Comparison of ENCODE assay signal across 25 mouse cellular contexts in the genomic region with DNA sequence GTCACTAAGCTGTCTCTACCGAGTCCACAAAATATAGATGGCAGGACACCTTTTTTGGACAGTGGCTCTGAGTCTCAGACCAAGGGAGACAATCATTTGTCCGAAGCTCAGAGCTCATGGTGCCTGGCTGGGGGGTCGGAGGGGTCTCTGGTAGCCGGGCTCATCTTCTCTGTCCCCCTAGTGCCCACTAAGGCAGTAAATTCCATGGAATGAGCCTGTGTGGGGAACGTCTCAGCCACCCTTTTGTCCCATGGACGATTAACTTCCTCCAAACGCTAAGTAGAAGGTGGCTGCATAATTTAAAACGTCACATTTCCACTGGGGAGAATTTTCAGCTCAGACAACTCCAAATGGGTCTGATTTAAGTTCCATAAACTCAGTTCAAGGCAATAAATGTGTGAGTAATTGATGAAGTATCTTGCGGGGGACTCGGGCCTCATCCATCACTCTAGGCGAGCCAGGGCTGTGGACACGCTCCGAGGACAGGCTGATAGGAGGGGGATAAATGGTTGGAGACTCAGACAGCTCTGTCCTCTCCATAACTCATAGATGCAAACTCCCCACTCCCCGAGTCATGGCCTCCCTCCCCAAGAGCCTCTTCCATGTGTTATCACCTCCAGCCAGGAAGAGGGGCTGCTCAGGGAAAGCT.
DNase-seq lines count a peak whose midpoint lies in the region; ATAC-seq and TF ChIP-seq lines count a peak whose summit lies in the region.
"Had no signal": no experiment of that assay in that cellular context is flagged by ENCODE, and none has a peak within 500 bp of the region (broad histone marks: within the 10 kb centered on the region; RNA-seq: fewer than 3 reads in every experiment).

No protein-coding gene starts in this region.

- 72% methylated on average over 14 of the region's 14 CpGs for WGBS in hindbrain, embryonic 15.5 days
- 72% methylated on average over 14 of the region's 14 CpGs for WGBS in hindbrain, embryonic 12.5 days
- WGBS in kidney, postnatal 0 days, result 19% methylated on average over 14 of the region's 14 CpGs
- 43% methylated on average over 14 of the region's 14 CpGs for WGBS in neural tube, embryonic 14.5 days

- no peaks in the 10 kb centered on the region for H3K27me3 ChIP-seq in hindbrain, embryonic 15.5 days
- no peaks in the 10 kb centered on the region for H3K27me3 ChIP-seq in hindbrain, embryonic 12.5 days
- no peaks in the 10 kb centered on the region for H3K27me3 ChIP-seq in kidney, postnatal 0 days (ENCODE audit: insufficient read depth, low read length)
- H3K27me3 ChIP-seq in neural tube, embryonic 14.5 days (ENCODE audit: control insufficient read depth, insufficient read depth, low read length), result no peaks in the 10 kb centered on the region
- H3K27me3 ChIP-seq: forebrain, embryonic 12.5 days; limb, embryonic 13.5 days; midbrain, embryonic 12.5 days; Patski had no signal

- no peaks in the 10 kb centered on the region for H3K9me3 ChIP-seq in hindbrain, embryonic 15.5 days
- no peaks in the 10 kb centered on the region for H3K9me3 ChIP-seq in hindbrain, embryonic 12.5 days (replicated peaks)
- no peaks in the 10 kb centered on the region for H3K9me3 ChIP-seq in kidney, postnatal 0 days (replicated peaks; ENCODE audit: low read length)
- H3K9me3 ChIP-seq in neural tube, embryonic 14.5 days (ENCODE audit: control insufficient read depth, low read length), result no peaks in the 10 kb centered on the region
- H3K9me3 ChIP-seq: forebrain, embryonic 12.5 days; limb, embryonic 13.5 days; midbrain, embryonic 12.5 days had no signal

- no peak for TF ChIP-seq CTCF in kidney, postnatal 0 days (IDR thresholded peaks at IDR 0.05; ENCODE audit: low read depth)

- H3K27ac ChIP-seq in hindbrain, embryonic 15.5 days (replicated peaks), result no peak overlapping the region
- no peak overlapping the region for H3K27ac ChIP-seq in hindbrain, embryonic 12.5 days
- H3K27ac ChIP-seq in kidney, postnatal 0 days, result no peak overlapping the region
- peak overlapping the region; percentile 8; the same call in 1 of the 2 replicates for H3K27ac ChIP-seq in neural tube, embryonic 14.5 days (ENCODE audit: low read depth, low read length)
- H3K27ac ChIP-seq: forebrain, embryonic 12.5 days; limb, embryonic 13.5 days; midbrain, embryonic 12.5 days had no signal

- ATAC-seq in hindbrain, embryonic 15.5 days (ENCODE audit: low FRiP score, low read depth), result peak; percentile 54; the same call in 1 of the 2 replicates
- no peak for ATAC-seq in hindbrain, embryonic 12.5 days (ENCODE audit: low FRiP score)
- peak; percentile 50 for ATAC-seq in kidney, postnatal 0 days (replicated peaks; ENCODE audit: low FRiP score, low read depth)
- peak; percentile 83 for ATAC-seq in neural tube, embryonic 14.5 days (ENCODE audit: low read depth)
- ATAC-seq: forebrain, postnatal 0 days; intestine, embryonic 16.5 days; Patski had no signal

- no peak overlapping the region for H3K9ac ChIP-seq in hindbrain, embryonic 15.5 days
- no peak overlapping the region for H3K9ac ChIP-seq in hindbrain, embryonic 12.5 days
- H3K9ac ChIP-seq in kidney, postnatal 0 days (ENCODE audit: low read depth, low read length), result no peak overlapping the region
- H3K9ac ChIP-seq in neural tube, embryonic 14.5 days (replicated peaks; ENCODE audit: low read depth, low read length), result no peak overlapping the region
- H3K9ac ChIP-seq: forebrain, embryonic 12.5 days; forebrain, postnatal 0 days; limb, embryonic 13.5 days; midbrain, embryonic 12.5 days had no signal

- no peaks in the 10 kb centered on the region for H3K36me3 ChIP-seq in hindbrain, embryonic 15.5 days
- no peaks in the 10 kb centered on the region for H3K36me3 ChIP-seq in hindbrain, embryonic 12.5 days
- H3K36me3 ChIP-seq in kidney, postnatal 0 days (ENCODE audit: insufficient read depth, low read length), result no peaks in the 10 kb centered on the region
- no peaks in the 10 kb centered on the region for H3K36me3 ChIP-seq in neural tube, embryonic 14.5 days (ENCODE audit: control insufficient read depth, insufficient read depth, low read length)
- H3K36me3 ChIP-seq: forebrain, embryonic 12.5 days; limb, embryonic 13.5 days; midbrain, embryonic 12.5 days had no signal

- H3K4me1 ChIP-seq in hindbrain, embryonic 15.5 days (replicated peaks), result 0 out of 2 replicates have a peak, but pooled peaks cover 3% of the 10 kb centered on the region
- H3K4me1 ChIP-seq in hindbrain, embryonic 12.5 days, result no peaks in the 10 kb centered on the region
- no peaks in the 10 kb centered on the region; the same call in 1 of the 2 replicates for H3K4me1 ChIP-seq in kidney, postnatal 0 days (replicated peaks; ENCODE audit: insufficient read depth, low read length)
- H3K4me1 ChIP-seq in neural tube, embryonic 14.5 days (ENCODE audit: control insufficient read depth, insufficient read depth, low read length), result no peaks in the 10 kb centered on the region
- H3K4me1 ChIP-seq: forebrain, embryonic 12.5 days; limb, embryonic 13.5 days; midbrain, embryonic 12.5 days had no signal

- no peak overlapping the region for H3K4me3 ChIP-seq in hindbrain, embryonic 15.5 days
- no peak overlapping the region for H3K4me3 ChIP-seq in hindbrain, embryonic 12.5 days
- H3K4me3 ChIP-seq in kidney, postnatal 0 days (replicated peaks; ENCODE audit: low read depth, low read length), result no peak overlapping the region
- no peak overlapping the region for H3K4me3 ChIP-seq in neural tube, embryonic 14.5 days (ENCODE audit: low read depth, low read length)
- H3K4me3 ChIP-seq: erythroblast, embryonic 14.5 days; forebrain, embryonic 12.5 days; limb, embryonic 13.5 days; midbrain, embryonic 12.5 days; myocyte had no signal

- no peak overlapping the region for H3K4me2 ChIP-seq in hindbrain, embryonic 15.5 days
- H3K4me2 ChIP-seq in hindbrain, embryonic 12.5 days (replicated peaks), result no peak overlapping the region
- no peak overlapping the region for H3K4me2 ChIP-seq in kidney, postnatal 0 days (ENCODE audit: low read length)
- H3K4me2 ChIP-seq in neural tube, embryonic 14.5 days (ENCODE audit: low read depth, low read length), result no peak overlapping the region
- H3K4me2 ChIP-seq: forebrain, embryonic 12.5 days; limb, embryonic 13.5 days; liver, embryonic 11.5 days; midbrain, embryonic 12.5 days had no signal

- DNase-seq in adrenal gland, postnatal 14 days, result peak; percentile 67
- no peak for DNase-seq in adrenal gland, postnatal 4 days (ENCODE audit: low spot score in 2 of 2)
- peak; percentile 88 for DNase-seq in kidney, postnatal 0 days (ENCODE audit: low spot score)
- DNase-seq in kidney, postnatal 25 days, result no peak
- no peak for DNase-seq in yolk sac, embryonic 10.5 days (ENCODE audit: low spot score)
- DNase-seq: cerebellum, adult 11 months; cerebellum, adult 9-11 months; forebrain, postnatal 0 days; heart, postnatal 14 days; kidney, postnatal 36 days; lung, postnatal 36 days; right cerebral cortex, adult 18-20 months; spleen, adult 18-20 months; thymus, postnatal 14 days had no signal

Comparison
In these comparisons a context has a peak if more than half of its experiments do, and no peak if none do; other contexts are left out.
1. DNase-seq: peak in adrenal gland, postnatal 14 days (single experiment) and kidney, postnatal 0 days (single experiment); none in adrenal gland, postnatal 4 days (0 of 2), kidney, postnatal 25 days (0 of 2) and yolk sac, embryonic 10.5 days (single experiment).